ENCODE assay signal across 18 mouse cellular contexts in genomic region chr13:45681196-45681595, GRCm38 (mm10).
DNase-seq lines count a peak whose midpoint lies in the region; ATAC-seq and TF ChIP-seq lines count a peak whose summit lies in the region.
"Had no signal": no experiment of that assay in that cellular context is flagged by ENCODE, and none has a peak within 500 bp of the region (broad histone marks: within the 10 kb centered on the region; RNA-seq: fewer than 3 reads in every experiment).

No protein-coding gene starts in this region.

- H3K4me2 ChIP-seq in midbrain, embryonic 15.5 days = no peak overlapping the region
- H3K4me2 ChIP-seq: neural tube, embryonic 15.5 days; stomach, embryonic 15.5 days had no signal

- no peaks in the 10 kb centered on the region for H3K27me3 ChIP-seq in midbrain, embryonic 15.5 days (replicated peaks)
- H3K27me3 ChIP-seq: neural tube, embryonic 15.5 days; stomach, embryonic 15.5 days had no signal

- peak overlapping the region; percentile 57 for H3K4me3 ChIP-seq in lung, adult 2 months (replicated peaks; ENCODE audit: extremely low read depth, low read depth, low read length)
- H3K4me3 ChIP-seq in midbrain, embryonic 15.5 days = no peak overlapping the region
- H3K4me3 ChIP-seq: neural tube, embryonic 15.5 days; stomach, embryonic 15.5 days had no signal

- TF ChIP-seq POLR2A in lung, adult 2 months (IDR thresholded peaks at IDR 0.05; ENCODE audit: borderline replicate concordance, extremely low read depth, low read depth, low read length) = no peak

- ATAC-seq in midbrain, embryonic 15.5 days (replicated peaks) = no peak
- ATAC-seq: forebrain, embryonic 16.5 days; hindbrain, postnatal 0 days had no signal

- peak; percentile 23 for DNase-seq in gastrocnemius, adult 18-20 months (ENCODE audit: low spot score)
- DNase-seq in gastrocnemius, postnatal 14 days = no peak
- DNase-seq in lung, adult 2 months = no peak
- no peak for DNase-seq in lung, postnatal 4 days
- peak; percentile 26 for DNase-seq in heart, postnatal 4 days
- DNase-seq in lung, postnatal 36 days = peak; percentile 62
- DNase-seq in adrenal gland, adult 18-20 months (ENCODE audit: low spot score in 2 of 2) = no peak
- DNase-seq: cerebellum, adult 9-11 months; embryo, embryonic 11 days; gastrocnemius, postnatal 25 days; retina, postnatal 1 day; thymus, postnatal 36 days had no signal

- no peak overlapping the region for H3K27ac ChIP-seq in midbrain, embryonic 15.5 days
- H3K27ac ChIP-seq: hindbrain, postnatal 0 days; liver, embryonic 14.5 days; neural tube, embryonic 15.5 days; stomach, embryonic 15.5 days had no signal

- no peak overlapping the region for H3K9ac ChIP-seq in midbrain, embryonic 15.5 days
- H3K9ac ChIP-seq: liver, embryonic 14.5 days; neural tube, embryonic 15.5 days; stomach, embryonic 15.5 days had no signal

- intact Hi-C loops in gastrocnemius, postnatal 14 days (cut with DNase I; ENCODE audit: low total_unique reads) = no loop called here

- no peaks in the 10 kb centered on the region for H3K36me3 ChIP-seq in midbrain, embryonic 15.5 days (replicated peaks)
- H3K36me3 ChIP-seq: neural tube, embryonic 15.5 days; stomach, embryonic 15.5 days had no signal

- no peaks in the 10 kb centered on the region for H3K9me3 ChIP-seq in midbrain, embryonic 15.5 days
- H3K9me3 ChIP-seq: neural tube, embryonic 15.5 days; stomach, embryonic 15.5 days had no signal

- peaks cover 16% of the 10 kb centered on the region for H3K4me1 ChIP-seq in lung, adult 2 months (ENCODE audit: control insufficient read depth, insufficient read depth, low read length)
- no peaks in the 10 kb centered on the region for H3K4me1 ChIP-seq in midbrain, embryonic 15.5 days
- H3K4me1 ChIP-seq: stomach, embryonic 15.5 days had no signal

- TF ChIP-seq CTCF in lung, adult 2 months (IDR thresholded peaks at IDR 0.05; ENCODE audit: insufficient read depth, low read length) = no peak

- 44% methylated on average over 5 of the region's 5 CpGs for WGBS in lung, adult 2 months
- 85% methylated on average over 5 of the region's 5 CpGs for WGBS in midbrain, embryonic 15.5 days

Comparison
In these comparisons a context has a peak if more than half of its experiments do, and no peak if none do; other contexts are left out.
1. DNase-seq: peak in gastrocnemius, adult 18-20 months (single experiment), heart, postnatal 4 days (single experiment) and lung, postnatal 36 days (single experiment); none in gastrocnemius, postnatal 14 days (single experiment), lung, adult 2 months (single experiment), lung, postnatal 4 days (0 of 2) and adrenal gland, adult 18-20 months (0 of 2).